Mouse (Mus musculus) R1 (cell line): ENCODE measurements around the gene Kdm1b.

Experiments used
- DNase-seq: peaks from one replicate; pipeline ENCODE4 v3.0.0-alpha.2; 2018; ENCODE audit warnings: low read depth, low spot score

Kdm1b gene

DNA sequence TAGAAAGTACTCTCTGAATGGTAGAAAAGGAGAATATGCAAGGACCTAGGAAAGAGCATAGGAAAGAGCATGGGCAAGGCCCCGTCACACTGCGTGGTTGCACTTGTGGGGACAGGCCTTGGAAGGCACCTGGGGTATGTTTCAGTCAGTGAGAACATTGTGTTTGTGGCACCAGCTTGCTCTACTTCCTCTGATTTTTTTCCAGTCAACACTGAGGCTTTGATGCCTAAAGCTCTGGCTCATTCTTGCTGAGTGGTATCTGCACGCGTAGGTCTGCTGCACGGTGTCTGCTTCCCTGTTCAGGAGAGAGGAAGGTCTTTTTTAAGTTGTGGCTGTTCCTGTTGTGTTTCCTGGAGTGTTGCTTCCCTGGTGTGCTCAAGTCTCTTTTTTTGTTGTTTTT lies 13.5 kb downstream of the Kdm1b start:
- DNase-seq = no peak

- no peak for DNase-seq
Observed at GRCm38 (mm10) chr13:47062756-47063155, 19.5 kb downstream of the Kdm1b start.

GRCm38 (mm10) chr13:47063985-47064760 lies 20.9 kb downstream of the Kdm1b start:
- DNase-seq = no peak

- DNase-seq = no peak
Observed at GRCm38 (mm10) chr13:47066516-47066915, 23.2 kb downstream of the Kdm1b start.

- DNase-seq = no peak
Observed at GRCm38 (mm10) chr13:47067001-47067400, 23.7 kb downstream of the Kdm1b start.

DNA sequence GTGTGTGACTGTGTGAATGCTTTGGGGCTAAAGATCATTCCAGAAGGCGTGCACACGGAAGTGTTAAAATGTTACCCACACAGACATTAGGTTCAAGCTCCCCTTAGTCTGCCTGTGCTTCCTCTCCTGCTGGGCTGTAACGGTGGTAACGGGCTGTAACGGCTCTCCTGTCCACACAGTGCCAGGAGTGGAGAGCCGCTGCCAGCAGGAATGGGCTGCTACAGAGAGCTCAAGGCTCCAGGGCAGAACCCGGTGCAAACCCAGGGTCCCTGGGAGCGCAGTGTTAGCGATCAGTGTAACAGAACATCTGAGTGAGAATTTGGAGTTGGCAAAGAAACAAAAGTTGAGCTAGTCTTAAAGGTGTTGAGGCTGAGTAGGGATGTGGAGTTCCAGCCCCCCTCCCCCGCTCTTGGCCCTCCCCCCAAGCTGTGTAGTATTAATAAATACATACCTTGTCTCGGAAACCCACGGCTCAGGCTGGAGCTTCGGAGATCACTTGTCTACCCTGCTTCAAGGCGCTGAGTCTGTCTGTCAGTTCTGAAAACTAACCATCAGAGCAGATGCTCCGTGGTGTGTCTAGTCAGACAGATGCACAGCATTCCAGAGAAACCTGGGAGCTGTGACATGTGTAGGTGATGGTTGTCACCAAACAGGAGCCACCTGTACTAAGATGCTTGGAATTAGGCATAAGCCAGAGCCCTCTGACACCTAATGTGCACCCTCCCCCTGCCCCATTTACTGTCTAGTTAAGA lies 27.2 kb downstream of the Kdm1b start:
- DNase-seq = no peak

- no peak for DNase-seq
Observed at GRCm38 (mm10) chr13:47071871-47072270, 28.6 kb downstream of the Kdm1b start.

DNA sequence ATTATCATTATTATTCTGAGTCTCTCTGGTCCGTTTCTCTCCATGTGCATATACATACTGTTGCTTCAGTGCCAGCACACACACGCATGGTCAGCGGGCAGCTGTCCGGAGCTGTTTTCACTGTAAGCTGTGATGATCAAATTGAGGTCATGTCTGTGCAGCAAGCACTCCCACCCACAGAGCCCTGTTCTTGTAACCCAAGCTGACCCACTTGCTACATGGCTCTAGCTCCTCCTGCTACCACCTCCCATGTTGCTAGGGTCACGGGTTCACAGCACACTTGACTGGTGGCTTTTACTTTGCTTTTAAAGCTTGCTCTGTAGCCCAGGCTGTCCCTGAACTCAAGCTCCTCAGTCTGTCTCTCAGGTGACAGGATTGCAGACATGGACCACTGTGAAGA lies 29.2 kb downstream of the Kdm1b start:
- no peak for DNase-seq

GRCm38 (mm10) chr13:47076156-47076555 lies 32.9 kb downstream of the Kdm1b start:
- DNase-seq = no peak

- no peak for DNase-seq
Observed at GRCm38 (mm10) chr13:47077367-47077766, 34.1 kb downstream of the Kdm1b start.

GRCm38 (mm10) chr13:47078799-47079198 lies 35.5 kb downstream of the Kdm1b start:
- DNase-seq = peak; percentile 49

GRCm38 (mm10) chr13:47080905-47081505 lies 37.7 kb downstream of the Kdm1b start:
- DNase-seq = peak; percentile 59

DNA sequence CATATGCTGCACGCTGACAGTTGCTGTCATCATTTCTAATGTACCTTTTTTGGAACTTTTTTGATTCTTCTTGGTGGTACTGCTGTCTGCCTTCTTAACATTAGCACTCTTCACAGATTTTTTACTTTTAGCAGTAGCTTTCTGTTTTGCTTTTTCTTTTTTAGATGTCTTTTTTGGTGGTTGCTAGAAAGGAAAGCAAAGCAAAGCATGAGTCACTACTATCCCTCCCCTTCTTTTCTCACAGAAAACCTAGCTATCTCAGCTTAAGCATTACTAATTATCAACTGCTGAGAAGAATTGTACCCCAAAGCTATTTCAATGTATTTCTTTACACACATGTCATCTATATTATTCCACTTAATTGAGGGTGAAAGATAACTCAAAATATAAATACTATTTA lies 45.1 kb downstream of the Kdm1b start:
- no peak for DNase-seq

- DNase-seq = no peak
Observed at GRCm38 (mm10) chr13:47089271-47089670, 46.0 kb downstream of the Kdm1b start.

DNA sequence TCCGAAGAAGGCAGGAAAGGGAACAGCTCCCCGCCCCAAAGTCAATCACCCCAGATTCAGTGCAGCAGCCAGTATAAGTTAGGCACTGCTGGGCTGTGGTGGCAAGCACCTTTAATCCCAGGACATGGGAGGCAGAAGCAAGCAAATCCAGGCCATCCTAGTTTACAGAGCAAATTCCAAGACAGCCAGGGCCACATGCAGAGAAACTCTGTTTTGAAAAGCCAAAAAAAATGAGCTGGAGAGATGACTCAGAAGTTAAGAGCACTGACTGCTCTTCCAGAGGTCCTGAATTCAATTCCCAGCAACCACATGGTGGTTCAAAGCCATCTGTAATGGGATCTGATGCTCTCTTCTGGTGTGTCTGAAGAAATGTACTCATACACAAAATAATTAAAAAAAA lies 50.5 kb downstream of the Kdm1b start:
- no peak for DNase-seq

DNA sequence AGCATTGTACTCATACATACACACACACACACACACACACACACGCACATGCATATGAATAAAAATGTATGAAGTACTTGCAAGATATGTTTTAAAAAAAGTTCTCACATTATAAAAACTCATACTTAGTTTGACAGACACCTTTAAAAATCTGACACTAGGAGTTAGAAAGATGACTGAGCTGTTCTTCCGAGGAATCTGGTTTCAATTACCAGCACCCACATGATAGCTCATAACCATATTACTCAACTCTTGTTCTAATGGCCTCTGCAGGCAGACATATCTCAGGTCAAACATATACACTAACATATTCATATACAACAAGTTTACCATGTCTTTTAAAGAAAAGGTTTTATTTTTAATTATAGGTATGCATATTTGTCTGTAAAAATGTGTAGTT lies 53.3 kb downstream of the Kdm1b start:
- no peak for DNase-seq

- no peak for DNase-seq
Observed at GRCm38 (mm10) chr13:47099265-47099664, 56.0 kb downstream of the Kdm1b start.

DNA sequence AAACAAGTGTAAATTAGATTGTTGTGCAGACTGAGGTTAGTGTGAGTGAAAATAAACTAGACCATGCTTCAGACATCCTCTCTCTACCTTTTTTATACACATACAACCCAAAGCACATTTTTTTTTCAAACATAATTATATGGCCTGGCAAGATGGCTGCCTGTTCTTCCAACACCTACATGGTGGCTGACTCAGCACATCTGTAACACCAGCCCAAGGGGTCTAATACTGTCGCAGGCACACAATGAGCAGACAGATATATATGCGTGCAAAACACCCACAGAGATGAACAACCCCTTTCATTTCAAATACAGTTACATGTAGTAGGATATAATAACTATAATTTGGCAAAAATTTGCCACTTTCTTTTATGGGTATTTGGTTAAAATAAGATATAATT lies 57.3 kb downstream of the Kdm1b start:
- no peak for DNase-seq

DNA sequence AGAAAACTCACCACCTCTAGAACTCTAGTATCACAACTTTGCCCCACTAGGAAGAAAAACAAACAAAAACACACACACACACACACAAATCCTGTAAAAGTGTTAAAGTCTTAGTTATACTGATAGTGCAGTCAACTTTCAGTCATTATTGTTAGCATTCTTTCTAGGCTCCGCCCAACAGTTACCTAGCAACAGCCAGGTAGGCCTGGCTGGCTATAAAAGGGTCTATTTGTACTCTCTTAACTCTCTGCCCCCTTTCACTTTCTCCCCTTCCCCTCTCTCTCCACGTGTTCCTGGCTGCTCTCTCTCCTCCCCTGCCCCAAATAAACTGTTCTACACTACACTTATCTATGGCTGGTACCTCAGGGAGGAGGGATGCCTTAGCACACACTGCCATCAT lies 60.8 kb downstream of the Kdm1b start:
- peak; percentile 50 for DNase-seq

DNA sequence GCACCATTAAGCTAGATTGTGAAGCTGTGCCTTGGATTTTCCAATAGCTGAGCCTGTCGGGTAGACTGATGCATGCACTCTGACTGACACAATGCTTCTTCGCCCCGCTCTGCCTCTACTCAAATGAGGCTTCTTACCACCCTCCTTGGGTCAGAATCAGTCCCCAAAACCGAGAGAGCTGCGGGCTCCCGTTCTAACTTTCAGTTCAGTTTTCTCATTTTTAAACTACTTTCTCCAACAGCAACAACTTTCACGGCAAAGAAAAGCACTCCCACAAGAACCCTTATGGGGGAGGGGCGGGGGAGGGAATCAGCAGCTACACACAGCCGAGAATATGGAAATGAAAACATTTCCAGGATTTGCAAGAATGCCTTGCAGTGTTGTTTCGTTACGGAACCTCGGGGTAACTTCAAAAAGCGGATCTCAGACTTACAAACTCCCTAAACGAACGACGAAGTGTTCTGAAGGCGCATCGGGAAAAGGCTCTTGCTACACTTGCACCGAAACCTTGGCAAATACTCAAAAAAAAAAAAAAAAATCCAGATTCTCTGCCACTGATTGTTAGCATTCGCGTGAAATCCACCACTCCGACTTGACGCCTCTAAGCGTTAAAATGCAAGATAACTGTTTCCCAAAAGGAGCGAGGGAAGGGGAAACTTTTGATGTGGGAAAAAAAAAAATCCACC lies 61.7 kb downstream of the Kdm1b start:
- DNase-seq = peak; percentile 56

GRCm38 (mm10) chr13:47105711-47106579 lies 62.6 kb downstream of the Kdm1b start, which contains the start of gene Dek:
Gene Dek (minus strand): TSS chr13:47106201.
- DNase-seq = peak; percentile 89
